Mouse (Mus musculus) CH12.LX (cell line): ENCODE data around the gene Lrrc29. TPM values are rescaled to one million over a fixed set of nuclear protein-coding genes. Genes with fewer than 3 reads are reported as not detected.

Experiments
- DNase-seq: peaks from one replicate; pipeline ENCODE4 v3.0.0-alpha.2; 2013; ENCODE audit errors: extremely low read depth
- H3K27ac ChIP-seq: 2 replicates; pipeline ENCODE4 v1.5.1; 2012; ENCODE audit warnings: low read depth, mild to moderate bottlenecking, control low read depth, moderate library complexity; ENCODE audit not compliant: insufficient read depth
- H3K27me3 ChIP-seq: replicated peaks from 2 replicates; pipeline ENCODE3; 2012; ENCODE audit warnings: inconsistent platforms
- H3K36me3 ChIP-seq, 2 experiments: replicated peaks in 1 of 2; 2 replicates each; pipeline versions ENCODE3 to v1.6.1; 2012; ENCODE audit warnings: inconsistent platforms in 1 of 2, low read length in 1 of 2, mild to moderate bottlenecking in 1 of 2, mixed read lengths in 1 of 2, moderate library complexity in 1 of 2; ENCODE audit not compliant: control insufficient read depth in 1 of 2, insufficient read depth in 1 of 2
- H3K4me1 ChIP-seq, 2 experiments: 2 replicates each; pipeline ENCODE4 v1.6.1; 2012; ENCODE audit warnings: inconsistent platforms in 1 of 2, moderate library complexity in 1 of 2; ENCODE audit not compliant: insufficient read depth in 2 of 2, control insufficient read depth in 1 of 2
- H3K4me2 ChIP-seq: 2 replicates; pipeline ENCODE4 v1.6.1; 2012; ENCODE audit warnings: low read depth, mild to moderate bottlenecking, control low read depth; ENCODE audit not compliant: poor library complexity, insufficient read depth, severe bottlenecking
- H3K4me3 ChIP-seq, 3 experiments: fragments of 150-350 bp in 1 of 3; sonication (generic) in 1 of 3; replicated peaks in 1 of 3; 2 replicates each; pipeline versions ENCODE3 to v1.5.1; 2011 to 2012; ENCODE audit warnings: low read depth in 2 of 3, low read length in 2 of 3, mild to moderate bottlenecking in 2 of 3, moderate library complexity in 2 of 3, control low read depth in 1 of 3, improper control_type of control experiment in 1 of 3, inconsistent platforms in 1 of 3, mixed read lengths in 1 of 3; ENCODE audit not compliant: poor library complexity in 1 of 3
- H3K79me2 ChIP-seq: replicated peaks from 2 replicates; pipeline ENCODE4 v1.6.1; 2012; ENCODE audit warnings: mild to moderate bottlenecking, moderate library complexity; ENCODE audit not compliant: control insufficient read depth, poor library complexity, insufficient read depth, severe bottlenecking; ENCODE audit errors: extremely low read depth
- H3K9ac ChIP-seq: 2 replicates; pipeline ENCODE4 v1.6.1; 2012; ENCODE audit warnings: low read depth, mild to moderate bottlenecking, control low read depth, moderate library complexity; ENCODE audit not compliant: insufficient read depth
- H3K9me3 ChIP-seq: replicated peaks from 2 replicates; pipeline ENCODE3; 2012; ENCODE audit warnings: low read length, inconsistent platforms, mixed read lengths
- CHD1 ChIP-seq: IDR thresholded peaks from 2 replicates; pipeline ENCODE4 v1.6.1; 2012; ENCODE audit warnings: low read depth, low read length, improper control_type of control experiment, inconsistent platforms
- CTCF ChIP-seq, 2 experiments: IDR thresholded peaks in 1 of 2; conservative IDR thresholded peaks in 1 of 2; 2 replicates each; pipeline ENCODE4 v1.5.1; 2011 to 2012; ENCODE audit warnings: low read depth in 2 of 2, low read length in 2 of 2, improper control_type of control experiment in 1 of 2, inconsistent platforms in 1 of 2, mild to moderate bottlenecking in 1 of 2, moderate library complexity in 1 of 2
- ETS1 ChIP-seq: conservative IDR thresholded peaks from 2 replicates; pipeline ENCODE4 v1.6.1; 2012; ENCODE audit warnings: low read depth, mild to moderate bottlenecking, inconsistent platforms, low read length, improper control_type of control experiment, moderate library complexity
- GABPA ChIP-seq: IDR thresholded peaks from 2 replicates; pipeline ENCODE4 v1.6.1; 2012; ENCODE audit warnings: low read depth, low read length, improper control_type of control experiment, inconsistent platforms; ENCODE audit not compliant: insufficient replicate concordance
- HCFC1 ChIP-seq: IDR thresholded peaks from 2 replicates; pipeline ENCODE4 v1.6.1; 2012; ENCODE audit warnings: low read depth, mild to moderate bottlenecking, inconsistent platforms, low read length, improper control_type of control experiment
- JUN ChIP-seq: IDR thresholded peaks from 2 replicates; pipeline ENCODE4 v1.6.1; 2011; ENCODE audit warnings: low read depth, mild to moderate bottlenecking, low read length, improper control_type of control experiment, moderate library complexity; ENCODE audit not compliant: insufficient read depth
- MAZ ChIP-seq: IDR thresholded peaks from 2 replicates; pipeline ENCODE4 v1.6.1; 2012; ENCODE audit warnings: low read depth, mild to moderate bottlenecking, inconsistent platforms, low read length, improper control_type of control experiment, moderate library complexity
- MEF2A ChIP-seq: IDR thresholded peaks from 2 replicates; pipeline ENCODE4 v1.6.1; 2014; ENCODE audit warnings: low read depth, mild to moderate bottlenecking, inconsistent platforms, low read length, improper control_type of control experiment, borderline replicate concordance
- MXI1 ChIP-seq: IDR thresholded peaks from 2 replicates; pipeline ENCODE4 v1.6.1; 2011; ENCODE audit warnings: mild to moderate bottlenecking, low read depth, low read length, improper control_type of control experiment
- MYC ChIP-seq: IDR thresholded peaks from 2 replicates; pipeline ENCODE4 v1.6.1; 2011; ENCODE audit warnings: low read depth, mild to moderate bottlenecking, improper control_type of control experiment, low read length
- NRF1 ChIP-seq: IDR thresholded peaks from 2 replicates; pipeline ENCODE4 v1.6.1; 2014; ENCODE audit warnings: low read depth, mild to moderate bottlenecking, inconsistent platforms, low read length, improper control_type of control experiment, moderate library complexity
- POLR2AphosphoS2 ChIP-seq: IDR thresholded peaks from 2 replicates; pipeline ENCODE4 v1.6.1; 2011; ENCODE audit warnings: low read depth, low read length, improper control_type of control experiment
- RAD21 ChIP-seq: IDR thresholded peaks from 2 replicates; pipeline ENCODE4 v1.6.1; 2011; ENCODE audit warnings: low read depth, mild to moderate bottlenecking, low read length, improper control_type of control experiment, moderate library complexity
- SMC3 ChIP-seq: IDR thresholded peaks from 2 replicates; pipeline ENCODE4 v1.6.1; 2011; ENCODE audit warnings: low read depth, low read length, improper control_type of control experiment
- TBP ChIP-seq: conservative IDR thresholded peaks from 2 replicates; pipeline ENCODE4 v1.6.1; 2011; ENCODE audit warnings: low read depth, low read length, improper control_type of control experiment
- USF1 ChIP-seq: IDR thresholded peaks from 2 replicates; pipeline ENCODE4 v1.6.1; 2014; ENCODE audit warnings: low read depth, mild to moderate bottlenecking, inconsistent platforms, low read length, improper control_type of control experiment
- USF2 ChIP-seq: conservative IDR thresholded peaks from 2 replicates; pipeline ENCODE4 v1.6.1; 2011; ENCODE audit warnings: low read depth, low read length, improper control_type of control experiment
- ZKSCAN1 ChIP-seq: IDR thresholded peaks from 2 replicates; pipeline ENCODE4 v1.6.1; 2012; ENCODE audit warnings: low read depth, inconsistent platforms, low read length, improper control_type of control experiment, borderline replicate concordance
- ZMIZ1 ChIP-seq: IDR thresholded peaks from 2 replicates; pipeline ENCODE4 v1.6.1; 2012; ENCODE audit warnings: low read depth, mild to moderate bottlenecking, inconsistent platforms, low read length, improper control_type of control experiment
- ZNF384 ChIP-seq: IDR thresholded peaks from 2 replicates; pipeline ENCODE4 v1.6.1; 2012; ENCODE audit warnings: low read depth, low read length, improper control_type of control experiment, inconsistent platforms
- dilution Hi-C: fragments of 300-500 bp; cut with MboI; formaldehyde crosslinking; loops from 2 replicates; pipeline ENCODE4 v1.14.3; 2020; ENCODE audit warnings: low sequenced_read_pairs; ENCODE audit not compliant: extremely low pct_unique_long_range_greater_than_20kb, extremely low pct_ligation_motif_present
- in situ Hi-C: fragments of 300-500 bp; cut with MboI; formaldehyde crosslinking; loops from 3 replicates; pipeline ENCODE4 v1.14.3; 2019; ENCODE audit warnings: low sequenced_read_pairs, low pct_ligation_motif_present, low pct_unique_long_range_greater_than_20kb, mixed read lengths
- polyA plus RNA-seq: library from polyadenylated mRNA; unstranded; fragments of >175 nt; gene quantifications from 2 replicates; pipeline ENCODE4 v1.2.1, GENCODE M21; 2012; ENCODE audit warnings: low read depth; ENCODE audit not compliant: insufficient read length
- total RNA-seq, 2 experiments: library from RNA; depleted of rRNA; stranded (reverse); fragments of 300-350 nt in 1 of 2; fragments of >200 nt in 1 of 2; gene quantifications; 2 replicates each; pipeline ENCODE4 v1.2.3; 2012 to 2014

The Lrrc29 gene
- total and polyA plus RNA-seq, 3 experiments, result 1.4 to 1.8 (median 1.7) TPM

DNA sequence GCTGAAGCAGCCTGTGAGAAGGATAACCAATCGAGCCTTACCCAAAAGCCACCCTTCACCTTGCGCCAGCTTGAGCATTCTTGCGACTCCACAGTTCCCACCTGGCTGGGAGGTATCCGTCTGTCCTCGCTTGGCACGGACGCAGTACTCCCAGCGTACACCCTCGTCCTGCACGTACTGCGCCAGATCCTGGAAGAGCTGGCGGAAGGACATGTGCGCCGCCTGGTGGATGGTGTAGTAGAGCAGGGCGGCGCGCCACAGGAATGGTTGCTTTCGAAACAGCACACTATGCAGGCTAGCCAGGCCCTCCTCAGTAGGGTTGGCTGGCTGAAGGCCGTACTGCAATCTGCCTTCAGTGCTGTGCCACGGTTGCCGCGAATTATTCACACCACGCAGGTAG lies 43.0 kb downstream of the Lrrc29 start:
- no peak for DNase-seq
- in situ Hi-C loops, result loop anchor here (10.0 kb wide), 1 partner anchor 158 kb away; no protein-coding TSS in a partner anchor
- H3K4me3 ChIP-seq, result no peak overlapping the region
- H3K4me2 ChIP-seq, result no peak overlapping the region
- TF ChIP-seq MXI1 (no peak), USF2 (no peak), RAD21 (peak; percentile 42), ETS1 (no peak), SMC3 (peak; percentile 40), CTCF (conservative IDR thresholded peaks at IDR 0.05 in 1 of 2, IDR thresholded peaks at IDR 0.05 in 1 of 2; ENCODE audit: low read depth in 2 of 2, low read length in 2 of 2) (peak in 1 of 2 experiments; percentile 55; a peak in 2 of 4 replicates)
- TF ChIP-seq, all 38 proteins: peak for 3
- peaks cover 13 to 69% of the 10 kb centered on the region in 2 experiments for H3K36me3 ChIP-seq
- dilution Hi-C loops, result no loop called here
- no peaks in the 10 kb centered on the region for H3K79me2 ChIP-seq
- no peak overlapping the region for H3K9ac ChIP-seq
- no peaks in the 10 kb centered on the region for H3K27me3 ChIP-seq
- peaks cover 2 to 8% of the 10 kb centered on the region in 2 experiments; a peak in 3 of 4 replicates for H3K4me1 ChIP-seq
- H3K9me3 ChIP-seq, result no peaks in the 10 kb centered on the region
- no peak overlapping the region for H3K27ac ChIP-seq

DNA sequence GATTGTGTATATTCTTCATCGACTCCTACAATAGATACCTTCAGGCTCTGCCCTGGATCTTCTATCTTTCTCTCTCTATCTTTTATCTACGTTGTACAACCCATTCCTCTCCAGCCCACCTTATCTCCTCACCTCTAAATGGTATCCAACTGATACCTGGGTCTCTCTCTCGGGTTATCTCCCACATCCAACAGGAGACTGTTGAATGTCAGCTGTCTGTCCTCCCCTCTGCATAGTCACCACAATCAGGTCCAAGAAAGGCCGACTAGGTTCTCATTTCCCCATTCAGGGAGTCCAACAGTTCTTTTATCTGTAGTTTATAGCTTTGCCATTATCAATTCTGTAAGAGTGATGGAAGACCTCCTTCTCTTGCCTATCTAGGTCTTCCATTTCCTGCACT lies 43.8 kb downstream of the Lrrc29 start:
- Histone ChIP-seq H3K27ac (no peak overlapping the region), H3K79me2 (no peaks in the 10 kb centered on the region), H3K9me3 (no peaks in the 10 kb centered on the region), H3K4me2 (no peak overlapping the region), H3K27me3 (no peaks in the 10 kb centered on the region), H3K4me3 (no peak overlapping the region), H3K4me1 (peaks cover 2 to 6% of the 10 kb centered on the region in 2 experiments; a peak in 3 of 4 replicates), H3K9ac (no peak overlapping the region), H3K36me3 (peaks cover 13 to 70% of the 10 kb centered on the region in 2 experiments)
- in situ Hi-C loops, result loop anchor here (10.0 kb wide), 1 partner anchor 157 kb away; no protein-coding TSS in a partner anchor
- dilution Hi-C loops, result no loop called here
- TF ChIP-seq TBP (no peak), CHD1 (no peak), MXI1 (no peak), HCFC1 (no peak), ZKSCAN1 (no peak)
- no peak for DNase-seq

DNA sequence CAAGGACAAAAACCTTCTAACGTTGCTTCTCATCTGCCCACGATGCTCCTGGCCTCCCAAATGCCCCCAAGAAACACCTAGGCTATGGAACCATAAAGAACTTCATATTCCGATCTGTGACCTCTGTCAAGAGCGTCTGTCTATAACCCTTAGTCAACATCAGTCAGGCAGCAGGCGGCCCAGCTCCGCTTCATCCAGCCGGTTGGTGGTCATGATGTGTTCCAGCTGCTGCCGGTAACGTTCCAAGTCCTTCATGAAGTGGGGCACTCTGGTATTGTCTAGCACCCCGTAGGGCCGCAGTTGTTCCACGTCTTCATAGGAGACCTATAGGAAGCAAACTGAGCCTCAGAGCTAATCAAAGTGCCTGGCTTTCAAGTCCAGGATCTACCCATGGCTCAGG lies 44.3 kb downstream of the Lrrc29 start:
- no peak overlapping the region for H3K4me3 ChIP-seq
- peaks cover 13 to 71% of the 10 kb centered on the region in 2 experiments for H3K36me3 ChIP-seq
- DNase-seq, result no peak
- no peak overlapping the region for H3K4me2 ChIP-seq
- no peak for TF ChIP-seq CTCF (conservative IDR thresholded peaks at IDR 0.05 in 1 of 2, IDR thresholded peaks at IDR 0.05 in 1 of 2; ENCODE audit: low read depth in 2 of 2, low read length in 2 of 2)
- no peak for TF ChIP-seq JUN
- no peak for TF ChIP-seq MAZ
- TF ChIP-seq TBP, result no peak
- no peak for TF ChIP-seq NRF1
- TF ChIP-seq ZMIZ1, result no peak
- no peak for TF ChIP-seq GABPA
- no peak for TF ChIP-seq ZKSCAN1
- no peak for TF ChIP-seq MEF2A
- no peak for TF ChIP-seq MYC
- TF ChIP-seq ZNF384, result no peak
- no peak for TF ChIP-seq POLR2AphosphoS2
- no peak for TF ChIP-seq USF1
- no peaks in the 10 kb centered on the region for H3K27me3 ChIP-seq
- no peaks in the 10 kb centered on the region for H3K9me3 ChIP-seq
- H3K4me1 ChIP-seq, result peaks cover 2 to 6% of the 10 kb centered on the region in 2 experiments; a peak in 3 of 4 replicates
- H3K79me2 ChIP-seq, result no peaks in the 10 kb centered on the region
- H3K9ac ChIP-seq, result no peak overlapping the region
- no peak overlapping the region for H3K27ac ChIP-seq
- in situ Hi-C loops, result loop anchor here (10.0 kb wide), 1 partner anchor 157 kb away; no protein-coding TSS in a partner anchor
- dilution Hi-C loops, result no loop called here
